Mouse (Mus musculus) MEL-GATA-1-ER (cell line): Measurements from ENCODE around the gene Pou6f1.
A peak's percentile ranks its signal among the peaks of the same experiment; 100 is the strongest.
"Not testable (repeated sequence)": the region's sequence is repeated elsewhere in the genome, so short reads cannot be mapped to it uniquely, and the experiment has no call there.

Experiments used
- DNase-seq: peaks from one replicate; pipeline ENCODE4 v3.0.0-alpha.2; 2012; ENCODE audit warnings: low read depth; ENCODE audit errors: extremely low read depth

The Pou6f1 gene

DNA sequence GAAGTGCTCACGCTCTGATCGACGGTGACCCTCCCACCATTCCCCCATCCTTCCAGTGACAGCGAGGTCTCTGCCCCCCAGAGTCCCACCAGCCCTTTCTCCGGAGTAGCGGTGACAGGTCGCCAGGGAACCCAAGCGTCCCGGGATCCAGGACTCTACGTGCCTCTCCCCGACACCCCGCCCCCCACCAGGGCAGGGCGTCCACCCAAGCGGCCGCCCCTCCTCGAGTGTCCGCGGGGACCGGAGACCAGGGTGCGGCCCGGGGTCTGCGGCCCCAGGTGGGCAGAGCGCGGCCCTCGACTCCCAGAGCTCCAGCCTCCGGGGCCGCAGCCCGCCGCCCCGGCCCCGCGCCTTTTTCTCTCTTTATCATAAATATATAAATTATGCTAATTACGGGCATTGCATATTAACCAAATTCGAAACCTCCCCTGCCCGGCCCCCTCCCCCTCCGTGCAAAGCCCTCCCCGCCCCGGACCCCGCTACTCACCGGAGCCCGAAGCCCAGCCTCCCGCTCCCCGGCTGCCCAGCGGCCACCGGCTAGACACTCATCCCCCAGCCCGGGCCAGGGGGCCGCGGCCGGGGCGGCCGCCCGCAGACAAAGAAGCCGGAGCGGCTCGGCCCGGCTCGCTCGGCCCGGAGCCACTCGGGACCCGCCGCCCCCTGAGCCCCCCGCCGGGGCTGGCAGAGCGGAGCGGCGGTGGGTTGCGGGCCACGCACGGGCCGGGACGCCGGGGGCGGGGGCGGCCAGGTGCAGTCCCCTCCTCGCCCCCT lies at the start of gene Pou6f1:
Gene Pou6f1, minus strand, starts transcription at position 709 of the 771 bp plus-strand sequence.
- no peak for DNase-seq

DNA sequence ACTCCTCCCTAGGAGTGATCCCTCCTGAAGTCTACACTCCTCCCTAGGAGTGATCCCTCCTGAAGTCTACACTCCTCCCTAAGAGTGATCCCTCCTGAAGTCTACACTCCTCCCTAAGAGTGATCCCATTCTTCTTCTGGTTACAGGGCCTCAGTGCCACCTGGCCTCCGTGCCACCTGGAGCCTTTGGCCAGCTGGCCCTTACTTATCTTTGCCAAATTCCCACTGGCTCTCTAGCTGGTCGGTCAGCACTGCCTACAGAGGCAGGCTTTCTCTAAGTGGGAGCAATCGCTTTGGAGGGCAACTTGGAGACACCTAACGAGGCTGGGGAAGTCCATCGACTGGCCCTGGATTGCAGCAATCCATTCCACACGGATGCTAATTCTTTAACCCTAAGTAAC lies 46.4 kb upstream of the Pou6f1 start:
- no peak for DNase-seq

GRCm38 (mm10) chr15:100642451-100642850 lies 42.7 kb upstream of the Pou6f1 start:
- DNase-seq = no peak

- DNase-seq = no peak
Observed at GRCm38 (mm10) chr15:100641226-100641810, 41.5 kb upstream of the Pou6f1 start.

DNA sequence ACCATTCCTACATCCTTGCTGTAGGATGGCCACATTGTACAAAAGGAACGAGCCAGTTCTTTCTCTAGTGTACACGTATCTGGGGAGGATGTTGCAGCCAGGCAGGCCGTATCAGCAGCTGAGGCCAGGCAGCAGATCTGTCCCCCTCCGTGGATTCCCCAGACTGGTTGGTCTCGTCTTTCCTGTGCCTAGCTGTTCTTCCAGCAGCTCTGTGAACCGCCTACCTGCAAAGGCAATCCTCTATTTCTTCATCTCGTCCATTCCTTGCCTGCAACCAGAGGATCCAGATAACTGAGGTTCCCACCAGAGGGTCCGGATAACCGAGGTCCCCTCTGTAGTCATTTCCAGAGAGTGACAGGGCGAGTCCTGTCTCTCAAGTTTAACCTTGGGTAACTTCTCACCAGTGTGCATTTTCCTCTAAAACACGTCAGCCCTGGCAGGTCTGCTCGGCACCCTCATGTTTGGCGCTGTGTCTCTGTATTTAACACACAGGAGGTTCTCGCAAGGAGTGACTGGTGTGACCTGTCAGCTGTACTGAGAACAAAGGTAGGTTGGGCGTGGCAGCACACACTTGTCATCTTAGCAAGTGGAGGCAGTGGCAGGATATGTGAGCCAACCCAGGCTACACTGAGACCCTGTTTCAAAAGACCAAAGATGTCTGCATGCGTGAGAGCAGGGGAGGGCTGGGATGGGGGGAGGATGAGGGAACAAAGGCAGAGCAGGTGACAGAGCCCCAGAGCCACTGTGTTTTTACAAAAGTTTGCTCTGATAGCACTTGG lies 40.4 kb upstream of the Pou6f1 start:
- no peak for DNase-seq

DNA sequence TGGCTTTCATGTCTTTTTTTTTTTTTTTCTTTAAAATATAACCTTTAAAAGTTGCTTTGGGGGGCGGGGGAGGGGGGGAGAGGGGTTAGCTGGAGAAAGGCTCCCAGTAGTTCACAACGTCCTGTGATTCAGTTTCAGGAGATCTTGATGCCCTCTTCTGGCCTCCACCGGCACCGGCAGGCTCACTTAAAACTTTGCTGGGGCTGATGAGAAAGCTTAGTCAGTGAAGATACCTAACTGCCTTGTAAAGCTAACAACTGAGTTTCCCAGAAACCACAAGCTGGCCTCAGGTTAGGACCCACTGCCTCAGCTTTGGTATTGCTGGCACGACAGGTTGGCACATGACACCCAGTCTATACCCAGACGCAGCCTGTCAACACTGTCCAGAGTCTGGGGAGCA lies 37.9 kb upstream of the Pou6f1 start:
- DNase-seq = no peak

DNA sequence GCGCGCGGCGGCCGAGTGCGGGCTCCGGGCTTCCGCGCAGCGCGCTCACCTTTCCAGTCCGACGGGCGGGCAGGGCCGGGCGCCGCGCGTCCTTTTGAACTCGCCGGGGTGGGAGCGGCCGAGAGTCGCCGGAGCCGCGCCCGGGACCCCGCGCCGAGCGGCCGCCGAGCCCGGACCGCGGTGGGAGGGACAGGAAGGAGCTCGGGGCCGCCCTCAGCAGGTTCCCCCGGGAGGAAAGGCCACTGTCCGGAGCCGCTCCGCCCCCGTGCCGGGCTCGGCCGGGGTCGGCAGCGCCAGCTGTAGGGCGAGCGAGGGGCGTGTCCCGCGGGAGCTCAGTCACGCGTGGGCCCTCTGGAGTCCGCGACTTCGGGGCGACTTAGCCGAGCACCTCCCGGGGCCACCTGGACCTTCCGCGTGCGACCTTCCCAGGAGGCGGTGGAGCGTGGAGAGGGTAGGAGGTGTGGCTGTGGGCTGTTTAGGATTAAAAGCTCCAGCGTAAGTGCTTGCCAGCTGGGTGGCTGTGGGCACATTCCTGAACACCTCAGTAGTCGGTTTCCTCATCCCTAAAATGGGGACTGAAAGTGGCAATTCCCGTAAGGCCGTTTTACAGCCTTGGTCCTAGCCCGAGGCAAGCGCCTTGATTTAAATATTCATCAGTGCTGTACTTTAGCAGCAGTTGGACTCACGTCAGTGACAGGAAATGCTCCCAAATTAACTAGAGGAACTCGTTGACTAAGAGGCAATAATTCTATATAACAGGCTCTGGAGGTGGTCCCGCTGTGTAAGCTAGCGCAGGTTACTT lies 37.1 kb upstream of the Pou6f1 start, which contains the start of gene Smagp:
Gene Smagp, minus strand, starts transcription at position 241 of the 802 bp plus-strand sequence.
- peak; percentile 51 for DNase-seq

GRCm38 (mm10) chr15:100635851-100636645 lies 36.3 kb upstream of the Pou6f1 start:
- DNase-seq = no peak

DNA sequence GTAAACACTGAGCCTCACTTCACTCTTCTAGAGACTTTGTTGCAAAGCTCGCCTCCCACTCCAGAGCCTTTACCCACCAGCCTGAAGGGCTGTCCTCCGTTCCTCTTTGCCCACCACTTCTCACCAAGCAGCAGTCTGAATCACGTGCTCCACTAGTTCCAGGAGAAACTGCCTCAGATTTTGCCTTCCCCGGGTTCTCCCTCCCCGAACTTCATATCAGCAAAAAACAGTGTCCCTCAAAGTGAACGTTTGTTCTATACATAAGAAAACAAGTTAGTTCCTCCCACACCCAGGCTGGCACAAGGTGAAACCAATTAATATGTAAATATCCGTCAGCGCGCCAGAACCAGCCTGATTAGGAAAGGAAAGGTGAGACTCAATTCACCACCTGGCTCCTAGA lies 35.5 kb upstream of the Pou6f1 start:
- DNase-seq = no peak

DNA sequence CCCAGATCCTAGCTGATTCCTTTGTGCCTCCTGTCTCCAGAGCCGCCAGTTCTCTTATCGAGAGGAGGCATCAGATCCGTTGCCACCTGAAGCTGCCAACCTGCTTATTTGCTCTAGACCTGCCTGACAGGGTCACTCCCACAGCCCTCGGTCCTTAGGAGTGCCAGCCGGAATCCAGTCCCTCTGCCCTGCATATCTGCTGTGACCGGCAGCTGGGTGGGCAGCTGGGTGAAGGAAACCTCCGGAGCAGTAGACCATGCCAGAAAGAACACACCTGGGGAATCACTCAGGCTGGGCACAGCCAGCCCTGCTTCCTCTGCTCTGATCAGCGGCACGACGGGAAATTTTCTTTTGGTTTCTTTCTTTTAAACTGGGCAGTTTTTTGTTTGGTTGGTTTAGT lies 33.6 kb upstream of the Pou6f1 start:
- no peak for DNase-seq

DNA sequence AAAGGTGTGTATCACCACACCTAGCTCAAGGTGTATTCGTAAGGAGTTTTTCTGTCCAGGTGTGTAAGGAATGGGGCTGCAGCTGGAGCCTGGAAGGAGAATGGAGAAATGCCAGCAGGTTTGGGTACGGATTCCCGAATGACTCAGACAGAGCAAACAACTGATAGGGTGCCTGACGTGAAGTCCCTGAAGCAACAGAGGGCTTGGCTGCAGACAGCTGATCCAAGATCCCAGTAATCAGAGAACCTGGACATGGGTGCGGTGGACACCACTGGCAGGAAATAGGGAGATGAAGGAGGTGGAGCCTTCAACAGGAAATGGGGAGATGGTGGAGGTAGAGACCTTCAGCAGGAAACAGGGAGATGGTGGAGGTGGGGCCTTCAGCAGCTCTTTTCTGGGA lies 32.5 kb upstream of the Pou6f1 start:
- no peak for DNase-seq

DNA sequence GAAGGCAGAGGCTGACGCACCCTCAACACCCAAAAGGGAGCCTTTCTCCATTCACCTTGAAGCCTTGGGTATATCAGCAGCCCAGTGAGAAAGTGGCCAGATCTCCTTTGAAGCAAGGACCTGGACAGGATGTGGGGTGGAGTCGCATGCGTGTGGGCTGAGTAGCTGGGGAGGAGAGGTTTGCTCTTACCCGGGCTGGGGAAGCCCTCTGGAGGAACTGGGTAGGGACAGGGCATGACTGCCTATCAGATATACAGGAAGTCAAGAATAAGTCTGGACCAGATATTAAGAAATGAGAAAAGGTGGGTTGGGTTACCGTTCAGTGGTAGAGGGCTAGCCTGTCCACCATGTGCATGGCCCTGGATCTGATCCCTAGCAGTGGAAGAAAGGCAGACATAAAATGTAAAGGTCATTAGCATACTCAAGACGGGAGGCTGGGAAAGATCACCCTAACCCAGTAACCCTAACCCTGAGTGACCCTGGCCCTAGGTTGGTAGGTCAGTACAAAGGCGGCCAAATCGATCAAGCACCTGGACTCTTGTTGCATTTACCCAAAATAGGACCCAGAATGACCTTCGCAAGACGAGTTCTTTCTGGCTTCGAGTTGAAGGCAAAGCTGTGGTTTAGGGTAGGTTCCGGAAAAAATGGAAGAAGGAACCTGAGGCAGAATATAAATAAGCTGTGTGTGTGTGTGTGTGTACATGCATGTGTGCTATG lies 31.8 kb upstream of the Pou6f1 start:
- no peak for DNase-seq

DNA sequence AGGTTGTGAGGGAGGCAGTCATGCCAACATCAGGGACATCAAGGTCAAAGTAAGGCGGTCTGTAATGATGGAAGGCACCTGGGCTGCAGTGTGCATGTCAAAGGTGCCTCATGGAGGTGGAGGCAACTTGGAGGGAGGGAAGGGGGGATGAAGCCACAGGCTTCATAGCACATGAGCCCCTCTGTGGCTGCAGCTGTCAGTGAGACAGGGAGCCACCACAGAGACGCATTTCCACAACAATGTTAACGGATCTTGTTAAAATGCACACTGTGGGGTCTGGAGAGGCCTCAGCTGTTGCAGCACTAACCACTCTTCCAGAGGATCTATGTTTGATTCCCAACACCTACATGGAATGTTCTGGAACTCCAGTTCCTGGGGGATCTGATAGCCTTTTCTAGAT lies 30.3 kb upstream of the Pou6f1 start:
- no peak for DNase-seq

- DNase-seq = no peak
Observed at GRCm38 (mm10) chr15:100628797-100629196, 29.0 kb upstream of the Pou6f1 start.

GRCm38 (mm10) chr15:100627774-100628370 lies 28.1 kb upstream of the Pou6f1 start:
- no peak for DNase-seq

DNA sequence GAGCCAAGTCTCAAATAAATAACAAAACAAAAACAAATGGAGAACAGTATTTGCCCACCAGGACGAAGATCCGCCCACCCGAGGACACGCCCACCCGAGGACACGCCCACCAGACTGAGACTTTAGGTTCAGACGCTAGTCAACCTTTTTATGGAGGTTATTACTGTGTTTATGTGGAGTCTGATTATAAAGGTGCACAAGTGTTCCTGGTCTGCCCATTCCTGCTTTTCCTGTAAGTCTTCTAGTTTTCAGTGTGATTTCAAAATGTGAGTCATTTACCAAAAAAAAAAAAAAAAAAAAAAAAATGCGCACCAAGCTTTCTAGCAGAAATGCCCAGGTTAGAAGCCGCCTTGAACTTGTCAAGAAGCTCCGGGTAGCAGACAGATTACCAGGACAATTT lies 27.5 kb upstream of the Pou6f1 start:
- DNase-seq = no peak

GRCm38 (mm10) chr15:100624435-100624834 lies 24.7 kb upstream of the Pou6f1 start:
- no peak for DNase-seq

GRCm38 (mm10) chr15:100623754-100624153 lies 24.0 kb upstream of the Pou6f1 start:
- no peak for DNase-seq

- DNase-seq = no peak
Observed at GRCm38 (mm10) chr15:100622164-100622563, 22.4 kb upstream of the Pou6f1 start.

DNA sequence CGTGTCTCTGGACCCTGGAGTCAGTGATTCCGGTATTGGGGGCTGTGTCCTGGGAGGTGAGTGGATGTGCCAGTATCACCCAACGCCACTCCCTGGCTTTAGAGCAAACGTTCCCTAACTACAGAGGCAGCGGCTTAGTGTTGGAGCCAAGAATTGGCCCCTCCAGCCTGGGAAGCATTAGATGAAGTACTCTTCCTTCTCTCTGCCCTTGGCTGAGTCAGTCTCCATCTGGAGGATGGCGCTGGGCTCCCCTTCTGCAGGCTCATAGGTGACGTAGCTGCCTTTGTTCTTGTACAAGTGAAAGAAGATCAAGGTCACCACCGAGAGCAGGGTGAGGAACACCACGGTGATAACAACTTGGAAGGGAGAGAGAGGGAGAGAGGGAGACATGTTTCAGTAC lies 21.9 kb upstream of the Pou6f1 start:
- DNase-seq = not testable (repeated sequence)
